Mouse (Mus musculus): ENCODE results near the gene Ccdc51. TPM values are rescaled to one million over a fixed set of nuclear protein-coding genes. Genes with fewer than 3 reads are reported as not detected.

Gene Ccdc51
- total and polyA plus RNA-seq, 2 experiments from 2014 or later, result 7.2 to 12.2 TPM

- 90% methylated on average over 5 of the region's 5 CpGs for WGBS
- Histone ChIP-seq H3K4me3 (ENCODE audit: low read depth, low read length) (no peak overlapping the region), H3K4me2 (ENCODE audit: low read depth) (no peak overlapping the region), H3K9me3 (ENCODE audit: low read length) (no peaks in the 10 kb centered on the region), H3K9ac (no peak overlapping the region), H3K27me3 (ENCODE audit: insufficient read depth, low read length) (no peaks in the 10 kb centered on the region), H3K4me1 (ENCODE audit: insufficient read depth) (peaks cover 19% of the 10 kb centered on the region), H3K36me3 (ENCODE audit: insufficient read depth) (peaks cover 47% of the 10 kb centered on the region), H3K27ac (ENCODE audit: low read depth, low read length) (no peak overlapping the region)
- no peak for DNase-seq
- no peak for ATAC-seq
- no peak for TF ChIP-seq CTCF (IDR thresholded peaks at IDR 0.05; ENCODE audit: low read depth)
Observed at GRCm38 (mm10) chr9:109101933-109102445, 19.7 kb downstream of the Ccdc51 start.

GRCm38 (mm10) chr9:109102541-109102940, 20.2 kb downstream of the Ccdc51 start:
- no peaks in the 10 kb centered on the region for H3K27me3 ChIP-seq (ENCODE audit: insufficient read depth, low read length)
- H3K4me3 ChIP-seq (ENCODE audit: low read depth, low read length), result no peak overlapping the region
- H3K4me2 ChIP-seq (ENCODE audit: low read depth), result no peak overlapping the region
- H3K27ac ChIP-seq (ENCODE audit: low read depth, low read length), result no peak overlapping the region
- ATAC-seq (no peak), DNase-seq (no peak)
- no peak for TF ChIP-seq CTCF (IDR thresholded peaks at IDR 0.05; ENCODE audit: low read depth)
- WGBS, result 82% methylated on average over 3 of the region's 3 CpGs
- H3K4me1 ChIP-seq (ENCODE audit: insufficient read depth), result peaks cover 14% of the 10 kb centered on the region
- no peaks in the 10 kb centered on the region for H3K9me3 ChIP-seq (ENCODE audit: low read length)
- H3K36me3 ChIP-seq (ENCODE audit: insufficient read depth), result peaks cover 51% of the 10 kb centered on the region
- H3K9ac ChIP-seq, result no peak overlapping the region

GRCm38 (mm10) chr9:109103250-109103649, 21.0 kb downstream of the Ccdc51 start:
- Histone ChIP-seq H3K9me3 (ENCODE audit: low read length) (no peaks in the 10 kb centered on the region), H3K27ac (ENCODE audit: low read depth, low read length) (no peak overlapping the region), H3K36me3 (ENCODE audit: insufficient read depth) (peaks cover 58% of the 10 kb centered on the region), H3K4me2 (ENCODE audit: low read depth) (no peak overlapping the region), H3K4me3 (ENCODE audit: low read depth, low read length) (no peak overlapping the region), H3K4me1 (ENCODE audit: insufficient read depth) (peaks cover 7% of the 10 kb centered on the region), H3K9ac (no peak overlapping the region), H3K27me3 (ENCODE audit: insufficient read depth, low read length) (no peaks in the 10 kb centered on the region)
- no peak for ATAC-seq
- TF ChIP-seq CTCF (IDR thresholded peaks at IDR 0.05; ENCODE audit: low read depth), result no peak
- DNase-seq, result no peak
- 75% methylated on average over 7 of the region's 7 CpGs for WGBS

GRCm38 (mm10) chr9:109104083-109104482, 21.8 kb downstream of the Ccdc51 start:
- WGBS, result 89% methylated on average over 9 of the region's 9 CpGs
- peaks cover 66% of the 10 kb centered on the region for H3K36me3 ChIP-seq (ENCODE audit: insufficient read depth)

GRCm38 (mm10) chr9:109105011-109105410, 22.7 kb downstream of the Ccdc51 start:
- H3K27me3 ChIP-seq (ENCODE audit: insufficient read depth, low read length), result no peaks in the 10 kb centered on the region
- H3K4me3 ChIP-seq (ENCODE audit: low read depth, low read length), result no peak overlapping the region
- no peak overlapping the region for H3K9ac ChIP-seq
- no peak overlapping the region for H3K4me2 ChIP-seq (ENCODE audit: low read depth)
- DNase-seq (no peak), ATAC-seq (peak; percentile 44)
- H3K36me3 ChIP-seq (ENCODE audit: insufficient read depth), result peaks cover 69% of the 10 kb centered on the region
- no peak overlapping the region for H3K27ac ChIP-seq (ENCODE audit: low read depth, low read length)
- no peaks in the 10 kb centered on the region for H3K4me1 ChIP-seq (ENCODE audit: insufficient read depth)
- WGBS, result 58% methylated on average over 12 of the region's 12 CpGs
- no peak for TF ChIP-seq CTCF (IDR thresholded peaks at IDR 0.05; ENCODE audit: low read depth)
- H3K9me3 ChIP-seq (ENCODE audit: low read length), result no peaks in the 10 kb centered on the region

More at GRCm38 (mm10) chr9:109104083-109104482, 21.8 kb downstream of the Ccdc51 start:
- DNase-seq (no peak), ATAC-seq (no peak)
- H3K4me3 ChIP-seq (ENCODE audit: low read depth, low read length), result no peak overlapping the region
- H3K9ac ChIP-seq, result no peak overlapping the region
- no peak overlapping the region for H3K27ac ChIP-seq (ENCODE audit: low read depth, low read length)
- no peaks in the 10 kb centered on the region for H3K27me3 ChIP-seq (ENCODE audit: insufficient read depth, low read length)
- no peaks in the 10 kb centered on the region for H3K9me3 ChIP-seq (ENCODE audit: low read length)
- no peaks in the 10 kb centered on the region for H3K4me1 ChIP-seq (ENCODE audit: insufficient read depth)
- H3K4me2 ChIP-seq (ENCODE audit: low read depth), result no peak overlapping the region
- no peak for TF ChIP-seq CTCF (IDR thresholded peaks at IDR 0.05; ENCODE audit: low read depth)

- no peak overlapping the region for H3K27ac ChIP-seq (ENCODE audit: low read depth, low read length)
- no peaks in the 10 kb centered on the region for H3K4me1 ChIP-seq (ENCODE audit: insufficient read depth)
- 93% methylated on average over 12 of the region's 12 CpGs for WGBS
- TF ChIP-seq CTCF (IDR thresholded peaks at IDR 0.05; ENCODE audit: low read depth), result no peak
- no peaks in the 10 kb centered on the region for H3K9me3 ChIP-seq (ENCODE audit: low read length)
- H3K36me3 ChIP-seq (ENCODE audit: insufficient read depth), result peaks cover 70% of the 10 kb centered on the region
- H3K4me3 ChIP-seq (ENCODE audit: low read depth, low read length), result no peak overlapping the region
- DNase-seq (no peak), ATAC-seq (no peak)
- no peak overlapping the region for H3K4me2 ChIP-seq (ENCODE audit: low read depth)
- H3K27me3 ChIP-seq (ENCODE audit: insufficient read depth, low read length), result no peaks in the 10 kb centered on the region
- H3K9ac ChIP-seq, result no peak overlapping the region
Observed at GRCm38 (mm10) chr9:109105648-109106047, 23.4 kb downstream of the Ccdc51 start.

- TF ChIP-seq CTCF (IDR thresholded peaks at IDR 0.05; ENCODE audit: low read depth), result no peak
- no peak for ATAC-seq
- H3K36me3 ChIP-seq (ENCODE audit: insufficient read depth), result peaks cover 83% of the 10 kb centered on the region
Observed at GRCm38 (mm10) chr9:109107341-109107740, 25.0 kb downstream of the Ccdc51 start.

More at GRCm38 (mm10) chr9:109107341-109107740, 25.0 kb downstream of the Ccdc51 start:
- no peak for DNase-seq
- Histone ChIP-seq H3K27me3 (ENCODE audit: insufficient read depth, low read length) (no peaks in the 10 kb centered on the region), H3K4me1 (ENCODE audit: insufficient read depth) (no peaks in the 10 kb centered on the region), H3K27ac (ENCODE audit: low read depth, low read length) (no peak overlapping the region), H3K4me2 (ENCODE audit: low read depth) (no peak overlapping the region), H3K4me3 (ENCODE audit: low read depth, low read length) (no peak overlapping the region), H3K9ac (no peak overlapping the region), H3K9me3 (ENCODE audit: low read length) (no peaks in the 10 kb centered on the region)
- WGBS, result 84% methylated on average over 5 of the region's 6 CpGs

All from forebrain, postnatal 0 days (tissue).